Mouse (Mus musculus) CD4-positive, CD25-positive, alpha-beta regulatory T cell, adult 4 months (primary cell): Measurements from ENCODE around the gene Nprl3. TPM values are rescaled to one million over a fixed set of nuclear protein-coding genes. Genes with fewer than 3 reads are reported as not detected.
"Not testable (repeated sequence)": the region's sequence is repeated elsewhere in the genome, so short reads cannot be mapped to it uniquely, and the experiment has no call there.

Source experiments
- ATAC-seq: one replicate; pipeline ENCODE4 v1.8.0; 2017
- polyA plus RNA-seq, 2 experiments: library from polyadenylated mRNA; unstranded; fragments of 100-300 nt; shearing (Covaris generic); gene quantifications; one replicate each; pipeline ENCODE4 v1.2.1; 2017

Gene Nprl3
- polyA plus RNA-seq, 2 experiments from 2014 or later: 39.1 to 68.6 TPM

DNA sequence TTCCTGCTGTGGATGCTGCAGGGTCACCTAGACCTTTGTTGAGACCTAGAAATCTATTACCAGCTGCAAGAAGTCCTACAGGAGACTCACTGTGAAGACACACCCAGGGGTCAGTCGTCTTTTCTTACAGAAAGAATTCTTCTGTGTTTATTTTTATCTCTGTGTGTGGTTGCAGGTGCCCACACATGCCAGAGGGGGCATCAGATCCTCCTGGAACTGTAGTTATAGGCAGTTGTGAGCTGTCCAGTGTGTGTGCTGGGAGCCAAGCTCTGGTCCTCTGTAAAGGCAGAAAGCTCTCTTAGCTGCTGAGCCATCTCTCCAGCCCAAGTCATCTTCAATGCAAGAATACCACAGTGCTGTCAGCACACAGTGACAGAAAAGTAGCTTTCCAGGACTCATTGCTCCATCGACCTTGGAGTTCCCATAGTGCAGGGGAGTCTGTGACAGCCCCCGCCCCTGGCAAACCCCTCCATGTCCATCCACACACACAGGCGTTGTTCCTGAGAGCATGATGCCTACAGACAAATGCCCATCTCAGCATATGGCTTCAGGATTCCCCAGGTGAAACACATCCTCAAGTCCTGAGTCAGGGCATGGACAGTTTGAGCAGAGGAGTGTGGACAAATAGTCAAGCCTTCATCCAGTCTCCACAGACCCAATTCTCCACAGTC lies 44.1 kb downstream of the Nprl3 start:
- no peak for ATAC-seq

DNA sequence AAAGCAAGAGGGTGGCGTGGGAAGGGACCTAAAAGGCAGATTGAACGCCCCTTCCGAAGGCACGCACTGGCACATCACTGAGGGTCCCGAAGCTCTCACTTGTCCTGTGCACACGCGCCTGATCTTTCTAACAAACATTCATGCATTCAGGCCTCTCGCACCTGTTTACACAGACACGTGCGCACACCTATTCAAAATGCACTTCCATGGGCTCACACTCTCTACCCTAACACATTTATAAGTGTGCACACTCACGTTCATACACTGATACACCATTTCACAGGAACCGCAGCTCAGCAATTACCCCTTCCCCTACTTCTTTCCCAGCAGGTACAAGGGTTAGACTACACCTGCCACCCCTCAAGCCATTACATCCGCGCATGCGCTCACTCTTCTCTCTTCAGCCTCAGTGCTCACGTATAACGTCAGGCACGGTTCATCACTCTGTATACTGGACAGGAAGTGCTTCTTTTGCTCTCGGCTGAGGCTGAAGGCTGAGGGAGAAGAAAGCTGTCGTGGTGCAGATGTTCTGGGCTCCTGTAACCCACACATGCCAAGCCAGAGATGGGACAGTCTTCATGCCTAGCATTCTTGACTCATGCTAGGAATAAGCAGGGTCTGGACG lies 44.8 kb downstream of the Nprl3 start:
- ATAC-seq: peak; percentile 30

DNA sequence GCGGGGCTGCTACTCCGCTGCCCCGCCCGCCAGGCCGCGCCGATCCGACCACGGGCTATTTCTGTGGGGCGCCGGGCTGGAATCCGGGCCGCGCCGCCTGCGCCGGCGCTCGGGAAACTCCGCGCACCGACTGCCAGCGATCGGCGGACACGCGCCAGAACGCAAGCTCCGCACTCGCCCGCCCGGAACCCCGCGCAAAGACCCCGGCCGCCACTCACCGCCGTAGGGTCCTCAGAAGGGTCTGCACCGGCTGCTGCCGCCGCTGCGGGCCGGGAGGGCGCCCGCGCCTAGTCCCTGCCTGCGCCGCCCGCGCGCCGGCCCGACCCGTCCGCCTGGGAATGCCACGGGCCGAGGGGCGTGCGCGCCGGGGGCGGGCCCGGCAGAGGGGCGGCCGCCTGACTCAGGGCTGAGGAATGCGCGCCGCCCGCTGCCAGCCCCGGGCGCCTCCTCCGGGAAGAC lies 45.5 kb downstream of the Nprl3 start, which contains the start of gene Rhbdf1:
Gene Rhbdf1, minus strand, starts transcription at position 350 of the 459 bp plus-strand sequence.
- no peak for ATAC-seq

DNA sequence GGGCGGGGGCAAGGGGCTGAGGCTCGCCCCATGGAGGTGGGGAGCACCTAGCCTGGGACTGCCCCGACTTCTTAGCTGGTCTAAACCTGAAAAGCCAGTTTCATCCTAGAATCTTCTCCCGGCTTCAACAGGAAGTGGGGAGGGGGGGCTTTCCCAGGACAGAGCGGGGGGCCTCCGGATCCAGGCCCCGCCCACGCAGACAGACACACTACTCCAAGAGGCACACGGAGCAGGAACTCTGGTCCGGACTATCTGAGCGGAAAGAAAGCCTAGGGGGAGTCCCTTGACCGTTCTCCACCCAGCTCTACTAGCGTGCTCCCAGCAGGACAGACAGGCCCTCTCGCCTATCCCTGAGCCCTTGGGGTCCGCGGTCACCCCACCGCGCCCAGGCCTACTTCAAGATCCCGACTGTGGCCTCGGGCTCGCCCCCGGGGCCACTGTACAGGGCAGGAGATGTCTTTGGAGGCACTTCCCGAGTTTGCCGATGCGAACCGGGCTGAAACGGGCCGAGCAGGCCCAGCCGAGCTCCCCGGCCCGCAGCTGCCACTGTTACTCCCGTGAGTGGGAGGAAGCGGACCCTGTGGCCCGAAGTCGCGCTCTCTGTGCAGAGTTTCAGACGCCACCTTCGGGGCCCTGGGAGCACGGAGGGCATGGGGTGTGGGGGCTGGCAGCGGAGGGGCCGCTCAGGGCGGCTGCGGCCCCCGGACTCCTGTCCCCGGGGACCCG lies 46.1 kb downstream of the Nprl3 start:
- ATAC-seq: no peak

DNA sequence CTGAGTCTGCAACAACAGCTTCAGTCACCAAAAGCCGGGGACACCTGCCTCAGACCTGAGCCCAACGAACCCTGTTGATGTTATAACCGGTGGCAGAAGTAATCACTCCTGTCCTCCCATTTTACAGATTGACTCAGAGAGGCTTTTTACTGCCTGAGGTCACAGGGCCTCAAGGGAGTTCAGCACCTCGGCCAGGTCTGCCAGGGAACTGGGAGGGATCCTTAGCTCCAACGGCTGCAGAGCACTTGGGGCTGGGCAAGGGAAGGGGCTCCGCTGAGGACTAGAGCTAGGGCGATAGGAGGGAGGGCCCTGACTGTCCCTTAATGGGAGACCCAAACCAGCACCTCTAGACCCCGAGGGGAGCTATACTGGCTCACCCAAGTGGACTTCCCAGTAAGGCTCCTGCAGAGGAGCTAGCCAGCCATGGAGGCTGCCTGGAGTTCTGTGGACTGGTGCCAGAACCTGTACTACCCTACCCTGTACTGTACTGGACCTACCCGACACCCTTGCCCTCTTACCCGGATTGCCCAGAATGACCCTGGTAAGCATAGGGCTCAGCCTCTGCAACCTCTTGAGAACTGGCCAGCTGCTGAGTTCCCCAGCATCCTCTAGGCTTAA lies 46.8 kb downstream of the Nprl3 start:
- no peak for ATAC-seq

DNA sequence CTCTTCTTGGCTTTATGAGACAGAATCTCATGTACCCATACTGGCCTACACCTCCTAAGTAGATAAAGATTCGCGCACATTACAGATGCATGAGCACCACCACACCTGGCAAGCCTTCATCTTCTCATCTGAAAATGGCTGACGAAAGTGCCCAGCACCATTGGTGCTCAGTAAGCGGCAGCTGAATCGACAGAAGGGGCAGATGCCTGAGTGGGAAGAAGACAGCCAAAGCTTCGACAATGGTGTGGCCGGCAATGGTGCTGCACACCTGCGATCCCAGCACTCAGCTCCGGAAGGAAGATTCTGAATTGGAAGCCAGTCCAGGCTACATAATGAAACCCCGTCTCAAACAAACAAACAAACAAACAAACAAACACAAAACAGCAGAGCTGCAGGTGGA lies 48.2 kb downstream of the Nprl3 start:
- ATAC-seq: no peak

DNA sequence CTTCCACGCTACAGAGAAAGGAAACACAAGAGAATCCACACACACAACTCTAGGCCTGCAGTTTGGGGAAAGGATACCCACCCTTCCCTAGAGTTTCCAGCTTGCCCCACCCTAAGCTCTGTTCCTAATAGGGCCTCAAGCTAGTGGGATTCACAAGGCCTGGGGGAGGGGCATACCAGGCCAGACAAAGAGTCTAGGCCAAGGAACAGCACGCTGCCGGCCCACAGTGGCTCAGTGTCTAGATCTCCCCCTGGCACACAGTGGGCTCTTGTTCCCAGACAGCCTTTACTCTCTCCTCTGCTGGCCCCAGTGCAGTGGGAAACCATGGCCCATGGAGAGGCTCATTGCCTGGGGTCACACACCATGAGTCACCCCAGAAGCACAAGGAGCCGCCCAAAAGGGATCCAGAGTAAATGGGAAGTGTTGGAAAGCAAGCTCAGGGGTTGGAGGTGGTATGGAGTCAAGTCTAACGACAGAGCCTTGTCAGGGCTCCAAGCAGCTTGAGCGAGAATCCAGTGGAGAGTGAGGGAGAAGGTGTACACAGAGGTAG lies 48.9 kb downstream of the Nprl3 start:
- no peak for ATAC-seq

DNA sequence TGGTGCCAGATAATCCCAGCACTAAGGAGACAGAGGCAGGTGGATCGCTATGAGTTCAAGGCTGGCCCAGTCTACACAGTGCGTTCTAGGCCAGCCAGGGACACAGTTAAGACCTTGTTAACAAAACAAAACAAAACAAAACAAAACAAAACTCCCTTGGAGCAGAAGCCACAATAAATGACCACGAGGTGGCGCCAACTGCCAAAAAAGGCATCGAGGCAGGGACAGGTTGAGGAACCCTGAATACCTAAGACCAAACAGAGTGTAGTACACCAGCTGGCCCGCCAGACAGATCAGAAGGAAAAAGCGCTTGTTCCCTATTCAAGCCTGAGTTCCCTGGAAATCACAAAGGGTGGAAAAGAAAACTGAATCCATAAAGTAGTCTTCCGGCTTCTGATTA lies 50.7 kb downstream of the Nprl3 start:
- peak; percentile 79 for ATAC-seq

DNA sequence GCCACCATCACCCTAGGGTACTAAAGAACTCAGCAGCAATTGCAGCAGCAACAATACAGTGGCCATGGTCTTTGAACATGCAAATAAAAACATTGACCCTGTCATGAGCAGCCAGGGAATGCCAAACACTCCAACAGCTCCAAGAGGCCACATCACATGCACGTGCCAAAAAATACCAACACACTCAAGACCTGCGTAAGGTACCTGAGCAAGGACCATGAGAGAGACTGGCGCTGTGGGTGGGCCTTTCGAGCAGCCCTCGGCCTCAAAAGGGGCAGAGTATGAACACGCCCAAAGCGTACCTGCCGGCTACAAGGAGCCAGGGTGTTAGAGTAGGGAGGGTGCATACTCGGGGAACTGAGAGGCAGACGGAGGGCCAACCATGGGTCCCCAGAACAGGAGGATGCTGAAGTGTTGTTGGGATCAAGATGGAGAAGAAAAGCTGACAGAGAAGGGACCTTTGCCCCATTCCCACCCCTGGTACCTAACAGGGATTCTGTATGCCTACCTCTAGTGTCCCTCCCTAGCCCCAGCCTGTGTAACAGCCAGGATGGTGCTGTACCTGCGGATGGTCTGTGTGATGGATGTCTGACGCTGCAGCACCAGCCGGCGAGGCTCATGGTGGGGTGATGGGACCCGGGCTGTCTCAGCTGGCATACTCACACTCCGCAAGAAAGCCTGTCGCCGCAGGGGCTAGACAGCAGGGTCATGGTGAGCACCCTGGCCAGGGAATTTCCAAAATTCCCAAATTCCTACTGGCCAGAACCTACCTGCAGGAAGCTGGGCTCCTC lies 51.9 kb downstream of the Nprl3 start:
- ATAC-seq: no peak

DNA sequence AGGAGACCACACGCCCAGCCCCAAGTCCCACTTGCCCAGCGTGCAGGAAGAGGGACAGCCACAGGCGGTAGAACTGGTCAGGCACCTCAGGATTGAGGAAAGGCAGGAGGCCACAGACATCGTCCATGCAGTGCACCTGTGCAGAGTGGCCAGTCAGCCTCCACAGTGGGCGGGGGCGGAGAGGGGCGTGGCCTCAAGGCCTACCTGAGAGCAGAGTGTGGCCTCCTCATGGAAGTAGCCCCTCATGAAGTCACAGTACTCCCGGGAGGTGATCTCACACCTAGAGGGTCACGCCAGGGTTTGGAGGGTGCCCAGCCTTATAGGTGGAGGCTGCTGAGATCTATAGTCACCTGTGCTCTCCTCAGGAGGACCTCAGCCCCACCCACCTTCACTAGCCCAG lies 56.9 kb downstream of the Nprl3 start:
- ATAC-seq: no peak

DNA sequence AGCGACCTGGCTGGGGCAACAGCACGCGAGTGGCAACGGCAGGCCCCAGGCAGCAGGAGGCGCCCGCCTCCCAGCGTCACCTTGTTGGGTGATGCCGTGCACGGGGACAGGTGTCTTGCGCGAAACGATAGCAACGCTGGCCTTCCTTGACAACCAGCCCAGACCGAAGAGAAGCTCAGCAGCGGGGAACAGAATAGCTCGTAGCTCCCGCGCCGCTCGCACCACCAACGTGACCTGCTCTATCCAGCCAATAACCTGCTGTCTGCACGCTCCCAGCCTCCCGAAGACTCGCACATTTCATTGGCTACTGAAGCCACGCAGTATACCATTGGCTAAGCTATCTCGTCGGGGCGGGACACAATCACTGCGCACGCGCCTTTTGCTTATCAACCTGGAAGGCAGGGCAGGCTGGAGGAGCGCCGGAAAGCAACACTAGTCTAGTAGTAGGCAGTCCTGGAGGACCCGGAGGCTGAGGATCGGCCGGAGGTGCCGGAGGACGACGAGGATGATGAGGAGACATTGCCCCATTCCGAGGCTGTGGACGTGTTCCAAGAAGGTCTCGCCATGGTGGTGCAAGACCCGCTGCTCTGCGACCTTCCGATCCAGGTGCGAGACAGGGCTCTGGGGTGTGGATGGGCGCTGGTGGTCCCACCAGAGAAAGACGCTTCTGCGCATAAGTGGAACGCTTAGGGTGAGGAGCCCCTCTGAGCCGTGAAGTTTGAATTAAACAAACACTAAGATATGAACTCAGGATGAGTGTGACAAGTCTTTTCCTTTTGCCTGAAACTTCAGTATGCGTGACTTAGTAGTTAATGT lies 62.2 kb downstream of the Nprl3 start, which contains the start of gene Snrnp25:
Gene Snrnp25, plus strand, starts transcription at position 358 of the 816 bp plus-strand sequence.
- peak; percentile 99 for ATAC-seq

DNA sequence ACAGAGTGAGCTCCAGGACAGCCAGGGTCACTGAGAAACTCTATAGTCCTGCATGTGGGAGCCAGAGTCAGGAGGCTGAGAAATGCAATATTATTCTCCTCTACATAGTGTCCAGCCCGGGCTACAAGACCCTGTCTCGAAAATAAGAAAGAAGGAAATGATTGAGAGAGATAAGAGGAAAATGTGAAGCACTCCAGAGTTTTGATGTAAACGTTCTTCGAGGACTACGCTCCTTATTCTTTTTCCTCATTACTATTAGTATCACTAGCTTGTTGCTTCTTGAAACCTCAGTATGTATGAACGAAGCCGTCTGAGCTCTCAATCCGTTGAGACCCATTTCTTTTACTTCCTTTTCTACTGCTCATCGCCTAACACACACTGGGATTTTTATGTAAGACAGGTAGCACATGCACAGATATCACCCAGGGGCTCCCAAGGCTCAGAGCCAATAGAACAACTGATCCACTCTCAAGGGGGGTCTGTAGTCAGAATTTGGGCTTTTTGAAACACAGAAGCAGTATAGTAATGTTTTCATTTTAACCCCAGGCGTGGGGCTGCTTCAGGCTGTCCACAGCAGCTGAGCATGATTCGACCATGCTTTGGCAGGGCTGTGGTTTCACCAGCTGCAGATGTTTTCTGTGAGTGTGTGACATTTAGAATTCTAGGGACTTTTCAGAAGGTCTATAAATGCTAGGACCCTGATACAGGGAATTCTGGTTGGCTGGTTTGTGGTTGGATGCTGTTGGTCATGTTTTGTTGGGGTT lies 65.4 kb downstream of the Nprl3 start:
- no peak for ATAC-seq

DNA sequence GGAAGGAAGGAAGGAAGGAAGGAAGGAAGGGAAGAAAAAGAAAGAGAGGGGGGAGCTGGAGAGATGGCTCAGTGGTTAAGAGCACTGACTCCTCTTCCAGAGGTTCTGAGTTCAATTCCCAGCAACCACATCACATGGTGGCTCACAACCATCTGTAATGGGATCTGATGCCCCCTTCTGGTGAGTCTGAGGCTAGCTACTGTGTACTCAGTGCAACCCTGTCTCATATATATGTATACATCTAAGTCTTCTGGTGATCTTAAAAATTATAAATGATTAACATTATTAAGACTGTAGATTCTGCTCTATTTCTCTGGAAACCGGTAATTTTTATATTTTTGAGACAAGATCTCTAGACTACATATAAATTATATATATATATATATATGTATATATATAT lies 66.5 kb downstream of the Nprl3 start:
- not testable (repeated sequence) for ATAC-seq

DNA sequence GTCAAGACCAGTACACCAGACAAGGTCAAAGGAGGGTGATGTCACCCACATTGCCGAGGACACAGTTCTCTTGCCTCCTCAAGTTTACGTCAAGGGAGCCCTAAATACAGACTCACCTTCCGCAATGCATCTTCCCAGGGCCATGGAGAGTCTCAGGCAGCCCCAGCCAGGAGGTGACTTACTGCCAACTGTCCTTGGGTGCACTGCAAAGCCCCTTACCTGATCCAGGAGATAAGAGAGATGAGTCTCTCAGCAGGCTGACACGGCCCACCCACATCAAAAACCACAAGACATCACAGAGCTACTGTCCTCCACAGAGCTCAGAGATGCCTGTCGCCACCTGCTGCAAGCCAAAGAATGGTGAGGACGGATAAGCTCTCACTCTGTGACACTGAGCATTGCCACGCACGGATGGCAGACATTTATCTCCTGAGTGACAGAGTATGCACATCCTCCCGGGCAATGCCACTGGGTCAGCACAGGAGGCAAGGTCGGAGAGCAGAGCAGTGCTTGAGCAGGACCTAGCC lies 67.4 kb downstream of the Nprl3 start, which contains the start of gene Il9r:
Gene Il9r, minus strand, starts transcription at position 205 of the 527 bp plus-strand sequence.
- ATAC-seq: peak; percentile 30

DNA sequence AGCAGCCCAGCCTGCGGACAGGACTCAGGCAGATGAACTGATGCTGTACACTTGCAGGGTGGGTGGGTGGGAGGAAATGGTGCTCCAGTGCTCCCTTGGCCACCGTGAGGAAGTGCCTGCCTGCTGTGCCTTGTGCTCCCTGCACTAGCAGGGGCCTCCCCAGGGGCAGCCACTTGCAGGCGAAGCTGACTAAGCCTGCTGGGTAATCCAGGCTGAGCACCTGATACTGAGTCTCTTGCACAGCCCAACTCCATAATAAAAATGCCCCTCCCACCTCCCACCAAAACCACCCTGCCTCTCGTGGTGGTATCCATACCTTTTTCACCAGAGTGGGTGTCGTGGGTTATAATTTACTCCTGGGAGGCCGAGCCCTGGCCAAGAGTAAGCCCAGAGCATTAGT lies 68.3 kb downstream of the Nprl3 start:
- ATAC-seq: no peak

DNA sequence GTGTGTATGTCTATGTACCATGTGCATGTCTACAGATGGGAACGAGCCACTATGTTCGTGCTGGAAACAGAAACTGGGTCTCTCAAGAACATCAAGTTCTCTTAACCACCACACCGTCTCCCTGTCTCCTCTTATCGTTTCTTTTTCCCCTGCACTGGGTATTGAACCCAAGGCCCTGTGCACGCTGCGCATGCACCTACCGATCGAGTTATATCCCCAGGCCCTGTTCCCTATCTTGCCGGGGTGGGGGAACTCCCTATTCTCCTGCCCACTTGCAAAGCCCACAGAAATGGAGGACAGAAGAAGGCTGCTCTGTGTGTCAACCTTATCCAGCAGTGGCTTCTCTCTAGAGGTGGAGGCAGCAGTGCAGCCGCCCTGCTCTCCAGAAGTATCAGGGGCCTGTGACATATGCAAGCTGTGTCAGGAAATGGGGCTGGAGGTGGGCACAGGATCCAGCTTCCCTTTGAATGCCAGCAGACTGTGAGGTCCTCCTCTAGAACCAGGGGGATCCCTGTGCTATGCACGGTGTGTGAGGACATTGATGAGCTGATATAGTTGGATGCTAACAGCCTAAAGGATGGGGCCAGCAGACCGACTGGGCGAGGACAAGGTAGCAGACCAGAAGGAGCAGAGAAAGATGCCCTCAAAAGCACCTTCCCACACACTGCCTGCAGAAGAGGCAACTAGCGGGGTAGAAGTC lies 69.1 kb downstream of the Nprl3 start:
- no peak for ATAC-seq

DNA sequence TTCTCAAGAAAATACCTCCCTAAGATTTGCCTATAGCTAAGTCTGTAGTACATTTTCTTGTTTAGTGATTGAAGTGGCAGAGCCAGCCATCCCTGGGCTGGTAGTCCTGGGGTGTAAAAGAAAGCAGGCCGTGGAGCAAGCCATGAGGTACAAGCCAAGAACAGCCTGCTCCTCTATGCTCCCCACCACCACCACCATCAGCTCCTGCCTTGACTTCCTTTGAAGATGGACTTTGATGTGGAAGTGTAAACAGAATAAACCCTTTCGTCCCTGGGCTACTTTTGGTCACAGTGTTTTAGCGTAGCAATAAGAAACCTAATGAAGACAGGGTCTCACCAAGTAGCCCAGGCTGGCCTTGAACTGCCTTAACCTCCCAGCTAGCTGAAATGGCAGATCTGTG lies 69.7 kb downstream of the Nprl3 start:
- ATAC-seq: no peak

DNA sequence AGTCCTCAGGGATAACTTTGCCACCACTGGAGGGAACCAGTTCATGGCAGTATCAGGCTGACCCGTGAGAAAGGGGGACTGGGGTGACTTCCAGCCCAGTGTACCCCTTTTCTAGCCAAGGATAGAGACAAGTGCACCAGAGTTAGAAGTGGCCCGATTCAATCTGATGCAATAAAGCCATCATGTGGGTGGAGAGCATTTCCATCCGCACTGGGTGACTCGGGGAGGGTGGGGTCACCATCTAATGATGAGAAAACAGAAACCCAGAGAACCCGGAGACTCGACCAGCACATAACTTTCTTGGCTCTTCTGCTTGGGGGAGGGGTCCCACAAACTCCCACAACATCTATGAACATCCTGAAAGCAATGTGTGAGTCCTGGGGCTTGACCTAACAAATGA lies 70.8 kb downstream of the Nprl3 start:
- ATAC-seq: no peak

DNA sequence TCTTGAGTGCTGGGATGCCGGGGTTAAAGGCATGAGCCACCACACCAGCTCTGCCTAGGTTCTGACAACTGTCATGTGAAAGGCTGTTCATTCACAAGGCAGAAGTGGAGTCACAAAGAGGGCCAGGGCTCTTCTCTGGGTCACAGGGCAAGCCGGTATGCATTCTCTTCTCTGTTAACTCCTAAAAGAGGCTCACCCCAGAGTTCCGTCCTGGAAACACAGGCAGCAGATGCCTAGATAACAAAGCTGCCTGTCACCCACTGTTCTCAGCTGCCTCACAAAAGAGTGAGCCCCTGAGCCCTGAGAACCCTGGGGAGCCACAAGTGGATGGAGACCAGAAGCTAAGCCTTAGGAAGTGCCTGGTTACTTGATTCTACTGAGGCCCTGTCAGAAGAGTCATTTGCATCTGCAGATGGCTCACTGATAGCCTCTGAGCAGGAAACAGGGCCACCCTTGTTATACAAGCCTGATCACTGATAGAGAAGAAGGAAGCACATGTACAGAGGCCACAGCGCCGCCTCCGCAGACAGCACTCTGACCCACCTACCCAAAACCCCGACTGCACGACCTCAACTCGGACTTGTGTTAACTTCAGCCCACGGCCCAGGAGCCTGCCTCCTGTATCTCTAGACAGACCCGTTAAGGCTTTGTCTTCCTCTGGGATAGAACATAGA lies 71.5 kb downstream of the Nprl3 start:
- ATAC-seq: peak; percentile 68
